Mouse (Mus musculus) kidney, postnatal 4 days (tissue): ENCODE results near the gene Nkx1-1.
A peak's percentile ranks its signal among the peaks of the same experiment; 100 is the strongest.

ENCODE experiments used
- DNase-seq, 2 experiments: peaks; one replicate each; pipeline ENCODE4 v3.0.0; 2021; ENCODE audit warnings: mixed read lengths in 2 of 2

The Nkx1-1 gene

DNA sequence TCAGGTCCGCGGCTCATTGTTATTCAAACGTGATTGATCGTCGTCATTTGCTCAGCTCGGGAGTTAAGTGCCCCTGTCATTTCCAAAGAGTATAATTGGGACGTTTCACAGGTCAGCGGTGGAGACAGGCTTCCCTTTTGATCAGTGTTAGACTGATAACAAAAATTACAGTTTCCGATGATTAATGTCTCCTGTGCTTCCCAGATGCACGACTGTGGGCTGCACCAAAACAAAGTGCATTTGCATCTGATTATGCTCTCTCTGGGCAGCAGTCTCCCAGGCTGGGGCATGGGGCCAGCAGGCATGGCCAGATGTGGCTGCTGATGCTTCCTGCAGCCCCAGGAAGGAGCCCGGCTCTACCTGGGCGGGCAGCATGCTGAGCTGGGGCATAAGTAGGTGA is 33.0 kb downstream of the Nkx1-1 start:
- no peak for DNase-seq

DNA sequence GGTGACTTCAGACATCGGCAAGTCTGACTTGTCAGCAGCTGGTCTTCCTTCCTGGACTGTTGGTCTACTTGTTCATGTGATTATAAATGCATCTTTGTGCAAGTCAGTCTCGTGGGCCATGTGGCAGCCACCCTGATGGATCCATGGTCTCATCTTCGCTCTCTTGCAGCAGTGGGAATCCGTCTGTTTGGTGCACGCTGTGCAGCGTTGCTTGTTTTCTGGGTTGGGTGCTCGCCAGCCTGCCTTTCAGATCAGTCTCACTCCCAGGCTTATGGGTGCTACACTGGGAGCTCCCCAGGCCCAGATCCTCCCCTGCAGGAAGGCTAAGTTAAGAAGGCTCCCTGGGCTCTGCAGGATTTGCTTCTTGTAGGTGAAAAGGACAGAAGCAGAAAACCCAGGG is 36.9 kb downstream of the Nkx1-1 start:
- DNase-seq = no peak

DNA sequence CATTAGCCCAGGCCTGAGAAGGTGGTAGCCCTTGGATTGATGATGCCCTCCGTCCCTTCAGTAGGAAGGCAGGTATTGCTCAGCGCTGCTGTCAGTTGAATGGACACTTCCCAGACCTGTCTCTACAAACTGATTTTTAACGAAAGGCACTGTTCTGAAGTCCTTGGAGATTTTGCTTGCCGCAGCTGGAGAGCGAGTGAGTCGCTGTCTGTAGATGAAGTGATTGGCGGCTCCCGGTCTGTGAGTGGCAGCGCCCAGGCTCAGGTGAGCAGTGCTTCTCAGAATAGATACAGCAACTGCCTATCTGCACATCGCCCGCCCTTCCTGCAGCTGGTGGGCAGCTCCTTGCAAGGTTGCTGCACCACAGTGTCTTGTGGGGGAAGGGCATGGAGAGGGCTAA is 38.1 kb downstream of the Nkx1-1 start:
- no peak for DNase-seq

DNA sequence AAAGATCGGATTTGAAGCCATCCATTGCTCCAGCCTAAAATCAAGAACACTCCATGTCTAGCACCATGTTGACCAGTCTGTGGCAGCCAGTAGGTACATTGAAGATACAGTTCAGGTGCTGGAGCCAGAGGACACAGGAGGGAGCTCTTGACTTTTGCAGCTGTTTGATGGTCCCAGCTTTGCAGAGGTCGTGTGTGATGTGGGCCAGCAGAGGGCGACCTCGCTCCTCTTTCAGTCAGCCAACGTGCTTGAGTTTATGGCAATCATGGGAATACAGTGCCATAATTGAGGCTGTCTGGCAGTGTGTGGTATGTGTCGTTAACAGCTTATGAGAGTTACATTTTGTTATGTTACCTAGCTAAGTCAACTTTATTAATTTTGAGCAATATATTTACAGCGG is 40.0 kb downstream of the Nkx1-1 start:
- peak; percentile 87 to 89 for DNase-seq

DNA sequence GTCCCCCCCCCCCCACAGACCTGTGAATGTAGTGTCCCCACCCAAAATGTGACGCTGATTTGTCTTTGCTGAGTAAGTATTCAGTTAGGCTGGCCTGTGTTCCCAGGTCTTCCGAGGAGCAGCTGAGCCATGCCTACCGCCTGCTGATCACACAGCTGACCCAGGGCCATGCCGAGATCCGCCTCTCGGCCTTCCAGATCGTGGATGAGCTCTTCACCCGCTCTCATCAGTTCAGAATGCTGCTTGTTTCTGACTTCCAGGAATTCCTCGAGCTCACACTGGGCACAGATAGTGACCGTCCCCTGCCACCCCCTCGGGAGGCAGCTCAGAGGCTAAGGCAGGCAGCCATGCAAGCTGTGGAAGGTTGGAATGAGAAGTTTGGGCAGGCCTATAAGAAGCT is 46.2 kb downstream of the Nkx1-1 start:
- no peak for DNase-seq
